Mouse (Mus musculus): Measurements from ENCODE around the gene Slc31a1.
A peak's percentile ranks its signal among the peaks of the same experiment; 100 is the strongest.

The Slc31a1 gene

GRCm38 (mm10) chr4:62408601-62409282, 48.2 kb downstream of the Slc31a1 start, which contains the start of the genes Cdc26 and Prpf4:
Cdc26 (minus strand) TSS chr4:62408642.
Prpf4 (plus strand) TSS chr4:62408797.
- peak; percentile 99 to 100 for DNase-seq

- no peak for DNase-seq
Observed at GRCm38 (mm10) chr4:62409615-62410014, 49.1 kb downstream of the Slc31a1 start.

GRCm38 (mm10) chr4:62410325-62410724, 49.8 kb downstream of the Slc31a1 start:
- DNase-seq, result no peak

GRCm38 (mm10) chr4:62411606-62412005, 51.1 kb downstream of the Slc31a1 start:
- no peak for DNase-seq

- DNase-seq, result no peak
Observed at GRCm38 (mm10) chr4:62418448-62418847, 57.9 kb downstream of the Slc31a1 start.

DNA sequence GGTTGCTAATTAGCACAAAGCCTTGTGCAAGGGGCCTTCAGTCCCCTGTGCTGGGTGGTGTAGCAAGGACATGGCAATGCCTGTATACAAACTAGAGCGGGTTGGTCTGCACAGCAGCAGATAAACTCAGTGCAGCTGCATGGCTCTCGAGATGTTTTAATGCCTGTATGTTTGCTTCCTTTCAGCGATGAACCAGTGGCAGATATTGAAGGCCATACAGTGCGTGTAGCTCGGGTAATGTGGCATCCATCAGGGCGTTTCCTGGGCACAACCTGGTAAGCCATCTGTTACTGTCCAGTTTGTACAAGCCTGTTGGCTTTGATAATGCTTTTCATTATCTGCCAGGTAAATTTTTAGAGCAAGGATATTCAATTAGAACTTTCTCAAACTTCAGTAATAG, 58.6 kb downstream of the Slc31a1 start:
- no peak for DNase-seq

GRCm38 (mm10) chr4:62425891-62426290, 65.4 kb downstream of the Slc31a1 start:
- no peak for DNase-seq

- DNase-seq, result peak in 1 of 2 experiments; percentile 38
Observed at GRCm38 (mm10) chr4:62427978-62428758, 67.6 kb downstream of the Slc31a1 start.

GRCm38 (mm10) chr4:62429616-62430015, 69.1 kb downstream of the Slc31a1 start:
- no peak for DNase-seq

GRCm38 (mm10) chr4:62430678-62431077, 70.2 kb downstream of the Slc31a1 start:
- DNase-seq, result peak; percentile 31 to 43

DNA sequence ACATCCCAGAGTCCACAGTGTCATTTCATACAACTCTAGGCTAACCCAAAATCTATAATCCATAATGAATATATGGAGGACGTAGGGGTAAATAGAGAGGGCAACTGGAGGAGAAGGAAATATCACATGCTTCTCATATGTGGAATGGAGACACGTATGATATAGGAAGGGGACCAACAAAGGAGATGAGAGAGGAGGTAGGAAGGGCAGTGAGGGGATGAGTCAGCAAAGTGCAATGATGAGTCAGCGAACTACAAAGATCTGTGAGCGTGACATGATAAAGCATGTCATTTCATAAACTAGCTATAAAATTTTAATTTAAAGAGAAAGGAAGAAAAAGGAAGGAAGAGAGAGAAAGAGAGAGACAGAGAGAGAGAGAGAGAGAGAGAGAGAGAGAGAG, 71.0 kb downstream of the Slc31a1 start:
- DNase-seq, result no peak

DNA sequence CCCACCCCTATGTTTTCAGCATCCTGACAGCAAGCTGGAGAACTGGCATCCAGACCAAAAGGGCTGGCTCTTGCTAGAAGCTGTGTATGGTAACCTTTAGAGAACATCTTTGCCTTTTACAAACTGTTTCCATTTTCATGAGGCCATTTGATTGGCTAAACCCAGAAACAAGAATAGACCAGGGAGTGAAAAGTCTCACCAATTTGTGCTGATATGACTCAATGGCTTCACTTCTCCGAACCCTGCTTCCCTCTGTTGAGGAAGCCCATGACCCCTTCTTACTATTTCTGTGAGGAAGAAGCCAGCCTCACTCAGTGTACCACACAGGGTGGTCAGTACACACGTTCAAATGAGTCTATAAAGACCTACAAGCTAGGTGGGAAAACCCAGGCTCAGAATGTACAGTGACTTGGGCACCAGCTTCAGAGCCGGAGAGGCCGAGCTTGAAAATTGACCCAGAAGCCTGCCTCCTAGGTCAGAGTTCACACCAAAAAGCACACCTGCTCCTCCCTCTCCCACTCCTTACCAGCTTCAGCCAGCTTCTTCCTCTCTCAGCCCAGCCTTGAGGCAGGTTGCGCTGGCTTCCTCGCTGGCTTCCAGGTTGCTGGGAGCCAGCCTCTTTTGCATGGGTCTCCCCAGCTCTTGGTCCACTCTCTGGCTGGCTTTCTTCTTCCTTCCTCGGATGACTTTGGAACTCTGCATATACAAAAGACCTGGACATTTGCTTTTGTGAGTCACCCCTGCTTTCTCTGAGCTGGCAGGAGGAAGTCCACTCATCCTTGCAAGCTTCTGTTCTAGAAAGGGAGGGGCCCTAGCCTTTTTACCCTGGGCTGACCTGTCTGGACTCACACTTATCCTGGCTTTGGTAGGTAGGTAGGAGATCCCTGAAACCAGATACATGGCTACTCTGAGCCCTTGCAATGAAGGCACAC, 73.7 kb downstream of the Slc31a1 start:
- peak; percentile 70 to 73 for DNase-seq

GRCm38 (mm10) chr4:62435081-62435480, 74.6 kb downstream of the Slc31a1 start, which contains the start of gene Rnf183:
Rnf183 (minus strand) TSS chr4:62435252.
- DNase-seq, result peak; percentile 75 to 83

- no peak for DNase-seq
Observed at GRCm38 (mm10) chr4:62437256-62437778, 76.8 kb downstream of the Slc31a1 start.

- DNase-seq, result peak; percentile 87 to 90
Observed at GRCm38 (mm10) chr4:62437871-62438270, 77.3 kb downstream of the Slc31a1 start.

- no peak for DNase-seq
Observed at GRCm38 (mm10) chr4:62439793-62440192, 79.3 kb downstream of the Slc31a1 start.

GRCm38 (mm10) chr4:62440544-62440943, 80.0 kb downstream of the Slc31a1 start:
- peak; percentile 73 to 82 for DNase-seq

GRCm38 (mm10) chr4:62440986-62441385, 80.5 kb downstream of the Slc31a1 start:
- DNase-seq, result no peak
